Mouse (Mus musculus): ENCODE data around the gene Tecpr1.

GRCm38 (mm10) chr5:144259228-144259627 is 35.8 kb upstream of the Tecpr1 start:
- TF ChIP-seq CTCF (IDR thresholded peaks at IDR 0.05; ENCODE audit: low read depth, low read length), result no peak
- TF ChIP-seq TAL1 (conservative IDR thresholded peaks at IDR 0.05; ENCODE audit: low read depth, low read length), result no peak
- no peak for TF ChIP-seq GATA1 (IDR thresholded peaks at IDR 0.05; ENCODE audit: borderline replicate concordance, low read length)
- TF ChIP-seq GATA2 (IDR thresholded peaks at IDR 0.05; ENCODE audit: borderline replicate concordance, low read depth, low read length), result no peak
- no peak for TF ChIP-seq POLR2AphosphoS5 (IDR thresholded peaks at IDR 0.05; ENCODE audit: insufficient replicate concordance, low read depth, low read length)
